Mouse (Mus musculus) layer of hippocampus, adult 2 months (tissue): ENCODE results near the gene Cdkal1. TPM values are rescaled to one million over a fixed set of nuclear protein-coding genes. Genes with fewer than 3 reads are reported as not detected.

Experiments used
- DNase-seq, 2 experiments: peaks; one replicate each; pipeline ENCODE4 v3.0.0; 2022; ENCODE audit warnings: low spot score in 2 of 2
- H3K27ac ChIP-seq: fragments of 200-600 bp; 2 replicates; pipeline ENCODE4 v1.8.1; 2022
- H3K4me3 ChIP-seq: fragments of 200-600 bp; 2 replicates; pipeline ENCODE4 v1.8.1; 2022; ENCODE audit warnings: mild to moderate bottlenecking
- CTCF ChIP-seq: fragments of 200-600 bp; conservative IDR thresholded peaks from 2 replicates; pipeline ENCODE4 v1.8.1; 2022; ENCODE audit warnings: antibody characterized with exemption, mild to moderate bottlenecking, moderate library complexity
- total RNA-seq, 2 experiments: library from RNA; stranded (reverse); gene quantifications; 2 replicates each; pipeline ENCODE4 v1.2.3; 2021

The Cdkal1 gene
- total RNA-seq, 2 experiments from 2014 or later: 29.9 to 31.7 TPM

- no peak overlapping the region for H3K4me3 ChIP-seq
- H3K27ac ChIP-seq: no peak overlapping the region
- DNase-seq: no peak
- TF ChIP-seq CTCF: no peak
Observed at GRCm38 (mm10) chr13:29550203-29550602, 305.3 kb downstream of the Cdkal1 start.

- no peak overlapping the region for H3K27ac ChIP-seq
- no peak overlapping the region for H3K4me3 ChIP-seq
- DNase-seq: no peak
- TF ChIP-seq CTCF: no peak
Observed at GRCm38 (mm10) chr13:29549761-29550160, 305.7 kb downstream of the Cdkal1 start.

DNA sequence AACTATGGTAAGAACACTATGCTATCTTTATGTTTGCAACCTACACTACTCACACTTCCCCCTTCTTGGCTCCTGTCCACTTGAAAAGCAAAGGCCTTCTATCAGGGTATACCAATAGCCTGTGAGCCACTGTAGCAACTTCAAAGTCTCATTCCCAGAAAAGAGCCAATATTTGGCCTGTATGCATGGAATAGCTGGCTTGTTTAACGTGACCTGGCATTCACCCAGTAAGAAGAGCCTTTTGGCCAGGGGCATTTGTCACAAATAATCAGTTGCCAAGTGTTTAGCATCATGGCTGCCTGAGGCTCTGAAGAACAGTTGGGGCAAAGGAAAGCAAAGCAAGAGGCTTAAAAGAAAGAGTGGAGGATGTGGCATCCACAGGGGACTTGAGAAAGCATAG is 317.6 kb downstream of the Cdkal1 start:
- H3K27ac ChIP-seq: no peak overlapping the region

DNA sequence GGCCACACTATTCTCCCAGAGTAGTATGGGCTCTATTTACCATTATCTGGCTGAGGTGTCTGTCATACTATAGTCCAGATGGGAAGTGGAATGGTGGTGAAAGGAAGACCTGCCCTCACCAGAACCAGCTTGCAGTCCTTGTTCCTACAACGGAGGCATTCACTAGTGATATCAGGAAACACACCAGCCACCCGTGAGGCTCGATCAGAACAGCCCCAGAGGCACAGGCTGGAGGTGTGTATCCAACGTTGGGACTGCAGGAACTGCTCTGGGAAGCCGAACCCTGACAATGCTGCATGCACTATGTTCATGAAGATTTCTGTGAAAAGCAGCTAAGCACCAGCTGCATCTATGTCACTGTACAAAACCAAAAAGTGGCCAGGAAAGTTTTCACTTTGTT is 321.9 kb downstream of the Cdkal1 start:
- TF ChIP-seq CTCF: no peak
- no peak overlapping the region for H3K4me3 ChIP-seq
- H3K27ac ChIP-seq: no peak overlapping the region
- no peak for DNase-seq

More for the DNA sequence above, 317.6 kb downstream of the Cdkal1 start:
- DNase-seq: no peak
- no peak for TF ChIP-seq CTCF
- no peak overlapping the region for H3K4me3 ChIP-seq

DNA sequence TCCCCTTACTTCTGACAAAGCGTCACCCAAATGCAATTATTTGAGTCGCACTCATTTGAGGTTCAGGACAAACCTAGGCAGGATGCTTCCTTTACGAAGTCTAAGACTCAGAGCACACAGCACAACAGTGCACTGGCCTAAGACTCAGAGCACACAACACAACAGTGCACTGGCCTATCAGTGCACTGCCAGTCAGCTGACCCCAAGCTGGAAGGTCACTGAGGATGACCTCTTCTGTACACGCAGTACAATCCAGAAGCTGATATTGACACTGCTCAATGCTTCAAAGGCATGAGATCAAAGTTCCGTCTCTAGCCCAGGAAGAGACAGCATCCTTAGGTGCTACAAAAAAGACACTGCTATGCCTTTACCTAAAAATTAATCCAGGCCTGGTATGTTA is 327.1 kb downstream of the Cdkal1 start:
- TF ChIP-seq CTCF: no peak

GRCm38 (mm10) chr13:29521321-29521720 is 334.2 kb downstream of the Cdkal1 start:
- no peak overlapping the region for H3K4me3 ChIP-seq
- DNase-seq: no peak
- TF ChIP-seq CTCF: no peak
- no peak overlapping the region for H3K27ac ChIP-seq

More for the DNA sequence above, 327.1 kb downstream of the Cdkal1 start:
- DNase-seq: no peak
- Histone ChIP-seq H3K27ac (no peak overlapping the region), H3K4me3 (no peak overlapping the region)

DNA sequence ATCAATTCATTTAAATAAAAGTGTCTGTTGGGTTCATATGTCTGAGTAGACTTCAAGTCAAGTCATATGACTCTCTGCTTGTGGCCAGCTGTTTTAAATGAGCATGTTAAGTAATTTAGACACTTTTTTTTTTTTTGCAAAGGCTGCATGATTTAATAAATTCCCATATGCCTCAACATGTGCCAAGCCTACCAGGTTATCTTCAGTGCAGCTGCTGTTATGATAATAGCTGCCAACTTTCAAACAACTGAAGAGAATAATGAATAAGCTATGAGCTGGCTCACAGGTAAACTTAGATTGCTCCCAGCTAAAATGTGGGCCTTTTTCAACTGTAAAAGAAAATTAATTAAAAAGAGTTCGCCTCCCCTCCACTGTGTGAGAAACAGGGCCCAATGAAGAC is 341.4 kb downstream of the Cdkal1 start:
- TF ChIP-seq CTCF: no peak
- no peak overlapping the region for H3K27ac ChIP-seq
- no peak for DNase-seq
- no peak overlapping the region for H3K4me3 ChIP-seq

- DNase-seq: no peak
- no peak overlapping the region for H3K4me3 ChIP-seq
- H3K27ac ChIP-seq: no peak overlapping the region
- no peak for TF ChIP-seq CTCF
Observed at GRCm38 (mm10) chr13:29504861-29505568, 350.5 kb downstream of the Cdkal1 start.

GRCm38 (mm10) chr13:29503147-29504044 is 352.1 kb downstream of the Cdkal1 start:
- H3K4me3 ChIP-seq: no peak overlapping the region
- TF ChIP-seq CTCF: no peak
- peak overlapping the region; percentile 59; the same call in 1 of the 2 replicates for H3K27ac ChIP-seq
- DNase-seq: peak in 1 of 2 experiments; percentile 18

DNA sequence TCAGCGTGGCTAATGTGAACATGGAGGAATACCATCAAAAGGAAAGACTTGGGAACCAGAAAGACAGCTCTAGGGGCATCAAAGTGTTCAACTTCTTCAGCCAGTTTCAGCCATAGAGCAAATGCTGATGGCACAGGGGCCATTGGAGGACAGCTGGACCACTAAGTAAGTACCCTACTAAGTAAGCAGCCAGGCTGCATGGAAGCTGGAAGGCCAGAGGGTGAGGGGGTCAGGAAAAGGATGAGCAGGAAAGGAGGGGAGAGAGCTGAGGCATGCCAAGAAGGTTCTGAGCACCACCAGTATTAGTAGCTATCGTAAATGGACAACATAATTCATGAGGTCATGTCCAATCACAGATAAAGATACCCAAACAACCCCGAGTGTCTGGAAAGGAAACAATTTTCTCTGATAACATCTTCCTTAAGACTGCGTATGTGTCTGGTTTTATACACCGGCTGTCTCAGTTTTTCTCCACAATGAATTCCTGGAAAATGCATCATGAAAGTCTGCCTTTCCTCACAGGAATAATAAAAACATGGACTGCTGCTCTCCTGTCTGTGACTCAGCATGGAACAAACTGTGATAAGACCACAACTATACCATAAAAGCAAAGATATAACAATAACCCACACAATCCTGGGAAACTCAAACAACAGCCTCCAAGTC is 352.9 kb downstream of the Cdkal1 start:
- no peak overlapping the region; the same call in 1 of the 2 replicates for H3K27ac ChIP-seq

GRCm38 (mm10) chr13:29501173-29501572 is 354.3 kb downstream of the Cdkal1 start:
- DNase-seq: no peak
- peak; percentile 30 for TF ChIP-seq CTCF
- no peak overlapping the region for H3K27ac ChIP-seq
- H3K4me3 ChIP-seq: no peak overlapping the region

More for the DNA sequence above, 352.9 kb downstream of the Cdkal1 start:
- H3K4me3 ChIP-seq: no peak overlapping the region
- TF ChIP-seq CTCF: no peak
- DNase-seq: no peak

- no peak for DNase-seq
- H3K4me3 ChIP-seq: no peak overlapping the region
- no peak overlapping the region for H3K27ac ChIP-seq
- no peak for TF ChIP-seq CTCF
Observed at GRCm38 (mm10) chr13:29499750-29500149, 355.7 kb downstream of the Cdkal1 start.

- no peak overlapping the region for H3K27ac ChIP-seq
- TF ChIP-seq CTCF: no peak
- no peak for DNase-seq
- no peak overlapping the region for H3K4me3 ChIP-seq
Observed at GRCm38 (mm10) chr13:29497286-29497685, 358.2 kb downstream of the Cdkal1 start.
